Mouse (Mus musculus): ENCODE data around the gene Papss2. TPM values are rescaled to one million over a fixed set of nuclear protein-coding genes. Genes with fewer than 3 reads are reported as not detected.

Gene Papss2
- polyA plus RNA-seq, 1 experiment from 2014 or later: 2.9 TPM

- peak; percentile 82 for DNase-seq (ENCODE audit: low spot score)
Measured at GRCm38 (mm10) chr19:32689724-32690123, 94.1 kb downstream of the Papss2 start.

DNA sequence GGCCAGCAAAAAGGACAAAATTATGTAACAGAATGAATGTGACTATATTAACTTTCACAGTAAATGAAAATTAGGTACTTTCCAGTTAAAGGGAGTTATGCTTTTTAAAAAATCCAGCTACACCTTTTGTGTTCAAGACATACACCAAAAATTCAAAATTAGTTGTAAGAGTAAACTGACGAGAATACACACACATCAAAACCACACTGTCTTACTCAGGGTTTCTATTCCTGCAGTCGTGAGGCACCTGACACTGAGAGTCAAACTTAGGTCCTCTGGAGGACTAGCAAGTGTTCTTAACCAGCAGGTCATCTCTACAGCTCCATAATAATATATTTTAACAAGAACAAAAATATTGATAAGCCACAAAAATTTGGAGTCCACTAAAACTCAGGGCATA, 101.1 kb downstream of the Papss2 start:
- H3K4me1 ChIP-seq (ENCODE audit: insufficient read depth, low read depth, low read length): no peaks in the 10 kb centered on the region
- no peak overlapping the region for H3K4me2 ChIP-seq (replicated peaks; ENCODE audit: low read depth, low read length)
- peaks cover 13% of the 10 kb centered on the region; the same call in 1 of the 2 replicates for H3K36me3 ChIP-seq (ENCODE audit: insufficient read depth, low read length)

More at GRCm38 (mm10) chr19:32689724-32690123, 94.1 kb downstream of the Papss2 start:
- H3K27ac ChIP-seq (ENCODE audit: low read length): no peak overlapping the region
- H3K4me2 ChIP-seq (replicated peaks; ENCODE audit: low read depth, low read length): no peak overlapping the region
- no peaks in the 10 kb centered on the region for H3K27me3 ChIP-seq (replicated peaks; ENCODE audit: insufficient read depth, low read length)
- 52% methylated on average over 6 of the region's 6 CpGs for WGBS
- no peak overlapping the region for H3K9ac ChIP-seq (replicated peaks; ENCODE audit: low read depth)
- no peaks in the 10 kb centered on the region for H3K4me1 ChIP-seq (ENCODE audit: insufficient read depth, low read depth, low read length)
- peaks cover 9% of the 10 kb centered on the region; the same call in 1 of the 2 replicates for H3K36me3 ChIP-seq (ENCODE audit: insufficient read depth, low read length)
- no peak for ATAC-seq
- TF ChIP-seq EP300 (IDR thresholded peaks at IDR 0.05) (no peak), CTCF (IDR thresholded peaks at IDR 0.05) (peak; percentile 57)
- no peaks in the 10 kb centered on the region for H3K9me3 ChIP-seq (ENCODE audit: low read length)
- no peak overlapping the region for H3K4me3 ChIP-seq (ENCODE audit: low read depth, low read length)

DNA sequence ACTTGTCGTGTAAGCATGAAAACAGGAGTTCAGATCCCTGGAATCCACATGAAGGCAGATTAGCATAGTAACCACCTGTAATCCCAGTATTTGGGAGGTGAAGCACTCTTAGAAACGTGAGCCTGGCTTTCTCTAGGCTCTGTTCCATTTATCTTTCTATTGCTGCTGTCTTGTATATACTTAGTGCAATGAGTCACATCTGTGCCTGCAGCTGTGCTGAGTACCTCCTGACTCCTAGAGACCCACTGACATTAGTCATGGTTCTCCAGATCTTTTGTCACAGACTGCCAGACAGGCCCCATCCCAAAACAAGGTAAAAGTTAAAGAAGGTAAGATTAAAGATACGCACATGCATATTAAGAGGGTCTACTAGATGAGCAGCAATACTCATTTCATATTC, 106.6 kb downstream of the Papss2 start:
- H3K36me3 ChIP-seq (ENCODE audit: insufficient read depth, low read length): no peaks in the 10 kb centered on the region; the same call in none of the 2 replicates

More for the DNA sequence above, 101.1 kb downstream of the Papss2 start:
- Histone ChIP-seq H3K27ac (ENCODE audit: low read length) (no peak overlapping the region), H3K9ac (replicated peaks; ENCODE audit: low read depth) (no peak overlapping the region), H3K4me3 (ENCODE audit: low read depth, low read length) (no peak overlapping the region), H3K27me3 (replicated peaks; ENCODE audit: insufficient read depth, low read length) (no peaks in the 10 kb centered on the region), H3K9me3 (ENCODE audit: low read length) (no peaks in the 10 kb centered on the region)
- DNase-seq (ENCODE audit: low spot score) (no peak), ATAC-seq (no peak)
- no peak for TF ChIP-seq CTCF (IDR thresholded peaks at IDR 0.05)
- TF ChIP-seq EP300 (IDR thresholded peaks at IDR 0.05): no peak
- 86% methylated on average over 2 of the region's 2 CpGs for WGBS

GRCm38 (mm10) chr19:32708996-32709395, 113.4 kb downstream of the Papss2 start:
- TF ChIP-seq CTCF (IDR thresholded peaks at IDR 0.05): no peak
- no peak for TF ChIP-seq EP300 (IDR thresholded peaks at IDR 0.05)
- Histone ChIP-seq H3K27ac (ENCODE audit: low read length) (no peak overlapping the region), H3K36me3 (ENCODE audit: insufficient read depth, low read length) (no peaks in the 10 kb centered on the region; the same call in 1 of the 2 replicates), H3K27me3 (replicated peaks; ENCODE audit: insufficient read depth, low read length) (no peaks in the 10 kb centered on the region), H3K4me3 (ENCODE audit: low read depth, low read length) (no peak overlapping the region), H3K4me1 (ENCODE audit: insufficient read depth, low read depth, low read length) (no peaks in the 10 kb centered on the region; the same call in 1 of the 2 replicates), H3K9me3 (ENCODE audit: low read length) (no peaks in the 10 kb centered on the region), H3K4me2 (replicated peaks; ENCODE audit: low read depth, low read length) (no peak overlapping the region), H3K9ac (replicated peaks; ENCODE audit: low read depth) (no peak overlapping the region)
- 92% methylated on average over 5 of the region's 5 CpGs for WGBS
- ATAC-seq (no peak), DNase-seq (ENCODE audit: low spot score) (no peak)

More for the DNA sequence above, 106.6 kb downstream of the Papss2 start:
- TF ChIP-seq EP300 (IDR thresholded peaks at IDR 0.05) (no peak), CTCF (IDR thresholded peaks at IDR 0.05) (no peak)
- H3K27ac ChIP-seq (ENCODE audit: low read length): no peak overlapping the region
- H3K27me3 ChIP-seq (replicated peaks; ENCODE audit: insufficient read depth, low read length): no peaks in the 10 kb centered on the region
- H3K9me3 ChIP-seq (ENCODE audit: low read length): no peaks in the 10 kb centered on the region
- H3K9ac ChIP-seq (replicated peaks; ENCODE audit: low read depth): no peak overlapping the region
- H3K4me2 ChIP-seq (replicated peaks; ENCODE audit: low read depth, low read length): no peak overlapping the region
- 78% methylated on average over 3 of the region's 3 CpGs for WGBS
- H3K4me1 ChIP-seq (ENCODE audit: insufficient read depth, low read depth, low read length): no peaks in the 10 kb centered on the region
- DNase-seq (ENCODE audit: low spot score): no peak
- ATAC-seq: no peak
- H3K4me3 ChIP-seq (ENCODE audit: low read depth, low read length): no peak overlapping the region

GRCm38 (mm10) chr19:32710288-32710687, 114.7 kb downstream of the Papss2 start:
- no peak overlapping the region for H3K4me2 ChIP-seq (replicated peaks; ENCODE audit: low read depth, low read length)
- H3K27me3 ChIP-seq (replicated peaks; ENCODE audit: insufficient read depth, low read length): no peaks in the 10 kb centered on the region
- TF ChIP-seq EP300 (IDR thresholded peaks at IDR 0.05) (no peak), CTCF (IDR thresholded peaks at IDR 0.05) (peak; percentile 62)
- H3K9ac ChIP-seq (replicated peaks; ENCODE audit: low read depth): no peak overlapping the region
- no peaks in the 10 kb centered on the region; the same call in 1 of the 2 replicates for H3K36me3 ChIP-seq (ENCODE audit: insufficient read depth, low read length)
- H3K4me3 ChIP-seq (ENCODE audit: low read depth, low read length): no peak overlapping the region
- H3K4me1 ChIP-seq (ENCODE audit: insufficient read depth, low read depth, low read length): no peaks in the 10 kb centered on the region; the same call in 1 of the 2 replicates
- WGBS: 43% methylated on average over 3 of the region's 3 CpGs
- H3K27ac ChIP-seq (ENCODE audit: low read length): no peak overlapping the region
- H3K9me3 ChIP-seq (ENCODE audit: low read length): no peaks in the 10 kb centered on the region
- ATAC-seq (no peak), DNase-seq (ENCODE audit: low spot score) (peak; percentile 36)

GRCm38 (mm10) chr19:32711761-32712541, 116.4 kb downstream of the Papss2 start:
- DNase-seq (ENCODE audit: low spot score) (peak; percentile 88), ATAC-seq (peak; percentile 97)
- H3K4me1 ChIP-seq (ENCODE audit: insufficient read depth, low read depth, low read length): no peaks in the 10 kb centered on the region; the same call in 1 of the 2 replicates
- H3K4me2 ChIP-seq (replicated peaks; ENCODE audit: low read depth, low read length): peak overlapping the region; percentile 73
- peak overlapping the region; percentile 83 for H3K4me3 ChIP-seq (ENCODE audit: low read depth, low read length)
- H3K27me3 ChIP-seq (replicated peaks; ENCODE audit: insufficient read depth, low read length): no peaks in the 10 kb centered on the region
- no peaks in the 10 kb centered on the region for H3K36me3 ChIP-seq (ENCODE audit: insufficient read depth, low read length)
- under 1% methylated on average over 63 of the region's 63 CpGs for WGBS
- H3K9ac ChIP-seq (replicated peaks; ENCODE audit: low read depth): peak overlapping the region; percentile 78
- peak overlapping the region; percentile 87 for H3K27ac ChIP-seq (ENCODE audit: low read length)
- no peaks in the 10 kb centered on the region for H3K9me3 ChIP-seq (ENCODE audit: low read length)
- TF ChIP-seq EP300 (IDR thresholded peaks at IDR 0.05) (no peak), CTCF (IDR thresholded peaks at IDR 0.05) (no peak)
